Mouse (Mus musculus) liver, embryonic 11.5 days (tissue): Measurements from ENCODE around the gene Cnih2. TPM values are rescaled to one million over a fixed set of nuclear protein-coding genes. Genes with fewer than 3 reads are reported as not detected.

Source experiments
- ATAC-seq: fragments of 200-750 bp; cut with Nextera tagmentation; replicated peaks from 2 replicates; pipeline ENCODE4 v1.8.0; 2017; ENCODE audit warnings: moderate number of reproducible peaks, mild to moderate bottlenecking, moderate TSS enrichment, moderate library complexity; ENCODE audit not compliant: low FRiP score
- DNase-seq: peaks from one replicate; pipeline ENCODE4 v3.0.0-alpha.2; 2017; ENCODE audit warnings: low spot score
- H3K27ac ChIP-seq: fragments of 300-500 bp; sonication (generic); 2 replicates; pipeline ENCODE4 v1.5.1; 2014; ENCODE audit warnings: mild to moderate bottlenecking, low read depth, low read length, control low read depth
- H3K27me3 ChIP-seq: fragments of 300-500 bp; sonication (generic); replicated peaks from 2 replicates; pipeline ENCODE4 v1.6.1; 2014; ENCODE audit warnings: low read length, mixed read lengths; ENCODE audit not compliant: control insufficient read depth, insufficient read depth
- H3K36me3 ChIP-seq: fragments of 300-500 bp; sonication (generic); 2 replicates; pipeline ENCODE4 v1.6.1; 2014; ENCODE audit warnings: mild to moderate bottlenecking, low read length, moderate library complexity, mixed read lengths; ENCODE audit not compliant: control insufficient read depth, insufficient read depth
- H3K4me1 ChIP-seq: fragments of 300-500 bp; sonication (generic); replicated peaks from 2 replicates; pipeline ENCODE4 v1.6.1; 2014; ENCODE audit warnings: low read length, mixed read lengths; ENCODE audit not compliant: control insufficient read depth, insufficient read depth
- H3K4me2 ChIP-seq: fragments of 300-500 bp; sonication (generic); 2 replicates; pipeline ENCODE4 v1.6.1; 2014; ENCODE audit warnings: mild to moderate bottlenecking, control low read depth, moderate library complexity
- H3K4me3 ChIP-seq: fragments of 300-500 bp; sonication (generic); 2 replicates; pipeline ENCODE4 v1.5.1; 2014; ENCODE audit warnings: low read depth, low read length, control low read depth
- H3K9ac ChIP-seq: fragments of 300-500 bp; sonication (generic); 2 replicates; pipeline ENCODE4 v1.6.1; 2014; ENCODE audit warnings: low read depth, low read length, control low read depth
- H3K9me3 ChIP-seq: fragments of 300-500 bp; sonication (generic); 2 replicates; pipeline ENCODE4 v1.6.1; 2016; ENCODE audit warnings: low read length, inconsistent platforms, mixed read lengths; ENCODE audit not compliant: control insufficient read depth
- WGBS: fragments of 180-500 bp; shearing (Covaris S2); extraction: QIAGEN DNeasy Blood & Tissue Kit; methylation state at CpG from one replicate; pipeline ENCODE4 v1.1.7; 2014; 5-methylcytosine and 5-hydroxymethylcytosine counted together
- polyA plus RNA-seq: library from polyadenylated mRNA; unstranded; fragments of >200 nt; fragmentation: Nextera tagmentation; extraction: Ambion mirVana; gene quantifications from 2 replicates; pipeline ENCODE4 v1.2.1, GENCODE M21; 2014

Gene Cnih2
- polyA plus RNA-seq, 1 experiment from 2014 or later = 8.4 TPM

GRCm38 (mm10) chr19:5097521-5098362 is 579 bp downstream of the Cnih2 start:
- no peak for ATAC-seq
- Histone ChIP-seq H3K4me3 (peak overlapping the region; percentile 45), H3K36me3 (peaks cover 14% of the 10 kb centered on the region), H3K4me1 (peaks cover 38% of the 10 kb centered on the region), H3K4me2 (peak overlapping the region; percentile 90), H3K27me3 (peaks cover 2% of the 10 kb centered on the region; the same call in 1 of the 2 replicates), H3K9ac (peak overlapping the region; percentile 63), H3K27ac (no peak overlapping the region), H3K9me3 (no peaks in the 10 kb centered on the region)
- 8% methylated on average over 30 of the region's 31 CpGs for WGBS
- DNase-seq = no peak

- Histone ChIP-seq H3K4me1 (peaks cover 38% of the 10 kb centered on the region), H3K9ac (no peak overlapping the region), H3K27ac (no peak overlapping the region), H3K27me3 (peaks cover 2% of the 10 kb centered on the region; the same call in 1 of the 2 replicates), H3K9me3 (no peaks in the 10 kb centered on the region), H3K4me2 (0 out of 2 replicates have a peak overlapping the region, but pooled peaks have one; percentile 12), H3K4me3 (no peak overlapping the region), H3K36me3 (peaks cover 7% of the 10 kb centered on the region)
- ATAC-seq = no peak
- WGBS = 9% methylated on average over 9 of the region's 9 CpGs
- DNase-seq = no peak
Measured at GRCm38 (mm10) chr19:5095887-5096474, 2.3 kb downstream of the Cnih2 start.

DNA sequence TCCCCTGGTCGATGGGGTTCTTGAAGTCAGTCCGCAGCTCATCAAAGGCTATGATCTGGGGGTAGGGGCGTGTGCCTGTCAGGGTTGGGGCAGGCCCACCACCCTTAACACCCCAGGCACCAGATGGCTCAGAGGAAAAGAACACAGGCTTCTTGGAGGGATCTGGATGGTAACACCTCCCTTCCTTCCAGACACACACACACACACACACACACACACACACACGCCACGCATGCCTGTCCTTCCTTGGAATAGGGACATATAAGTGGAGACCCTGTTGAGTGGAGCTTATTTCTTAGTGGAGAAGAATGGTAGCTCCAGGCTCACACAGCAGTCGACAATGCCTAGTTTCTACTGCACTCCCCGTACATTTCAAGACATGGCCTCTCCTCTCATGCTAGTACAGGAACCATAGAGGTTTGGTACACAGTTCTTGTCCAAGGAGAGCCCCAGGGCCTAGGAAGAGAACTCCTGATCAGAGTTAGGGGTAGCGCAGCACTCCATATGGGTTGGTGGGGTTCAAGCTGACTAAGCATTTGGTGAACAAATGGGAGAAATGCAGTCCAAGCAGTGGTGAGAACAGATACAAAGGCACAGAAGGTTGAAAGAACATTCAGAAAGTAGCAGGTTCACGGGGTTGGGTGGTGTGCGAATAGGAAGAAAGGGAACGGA is 3.4 kb downstream of the Cnih2 start:
- no peak overlapping the region for H3K4me3 ChIP-seq
- no peak overlapping the region for H3K9ac ChIP-seq
- H3K4me1 ChIP-seq = peaks cover 38% of the 10 kb centered on the region
- peaks cover 2% of the 10 kb centered on the region; the same call in 1 of the 2 replicates for H3K27me3 ChIP-seq
- peaks cover 12% of the 10 kb centered on the region for H3K36me3 ChIP-seq
- no peak overlapping the region for H3K4me2 ChIP-seq
- ATAC-seq (no peak), DNase-seq (peak; percentile 33)
- WGBS = 47% methylated on average over 11 of the region's 11 CpGs
- H3K27ac ChIP-seq = no peak overlapping the region
- no peaks in the 10 kb centered on the region for H3K9me3 ChIP-seq

DNA sequence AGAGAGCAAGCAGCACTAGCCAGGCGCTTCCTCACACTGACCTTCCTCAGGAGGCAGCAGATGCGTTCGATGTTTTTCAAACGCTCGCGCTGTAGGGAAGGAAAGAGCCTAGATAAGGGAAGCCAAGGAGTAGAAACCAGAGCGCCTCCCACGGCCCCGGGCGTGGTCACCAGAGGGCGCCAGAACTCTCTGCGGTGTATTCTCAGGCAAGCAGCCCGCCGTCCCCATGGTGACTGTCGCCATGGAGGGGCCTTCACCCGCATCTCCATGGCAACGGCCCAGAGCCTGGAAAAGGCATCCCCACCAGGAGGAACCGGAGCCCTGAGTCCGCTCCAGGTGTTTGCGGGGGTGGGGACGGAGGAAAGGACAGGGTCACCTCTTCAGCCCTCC is 4.1 kb downstream of the Cnih2 start:
- H3K4me1 ChIP-seq = peaks cover 39% of the 10 kb centered on the region
- peaks cover 9% of the 10 kb centered on the region for H3K36me3 ChIP-seq
- 1% methylated on average over 21 of the region's 21 CpGs for WGBS
- no peak overlapping the region; the same call in 1 of the 2 replicates for H3K4me3 ChIP-seq
- H3K27me3 ChIP-seq = peaks cover 2% of the 10 kb centered on the region; the same call in 1 of the 2 replicates
- no peak overlapping the region for H3K4me2 ChIP-seq
- peak; percentile 73 for ATAC-seq
- DNase-seq = peak; percentile 92
- no peak overlapping the region for H3K27ac ChIP-seq
- no peak overlapping the region for H3K9ac ChIP-seq
- no peaks in the 10 kb centered on the region for H3K9me3 ChIP-seq

DNA sequence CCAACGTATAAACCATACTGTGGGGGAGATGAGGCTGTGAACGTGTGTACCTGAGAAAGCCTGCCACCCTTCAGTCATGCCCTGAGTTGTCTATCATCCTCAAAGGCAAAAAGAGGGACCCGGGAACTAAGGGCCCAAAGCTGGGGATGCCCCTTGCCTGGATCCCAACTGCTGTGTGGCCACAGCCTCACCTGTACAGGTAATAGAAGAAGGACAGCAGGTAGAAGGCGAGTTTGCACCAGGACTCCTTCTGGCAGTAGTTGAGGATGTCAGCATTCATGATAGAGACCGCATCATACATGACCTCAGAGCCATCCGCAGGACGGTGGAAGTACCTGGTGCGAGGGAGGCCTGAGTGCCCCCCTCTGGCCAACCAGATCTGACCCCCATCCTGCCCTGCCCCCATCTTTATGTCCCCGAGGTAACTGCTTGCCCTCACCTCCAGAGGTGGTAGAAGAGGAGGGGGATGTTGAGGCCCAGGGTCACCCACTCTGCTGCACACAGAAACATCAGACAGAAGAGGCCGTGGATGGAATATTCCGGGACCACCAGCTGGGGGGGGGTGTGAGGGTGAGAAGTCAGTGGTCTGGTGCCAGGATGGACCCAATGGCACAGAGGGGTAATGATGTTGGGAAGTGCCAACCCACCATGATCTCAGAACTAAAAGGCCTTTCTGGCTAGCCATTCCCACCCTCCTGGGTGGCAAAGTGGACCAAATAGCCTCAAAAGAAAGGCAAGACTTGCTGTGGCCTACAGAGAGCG is 4.7 kb downstream of the Cnih2 start:
- Histone ChIP-seq H3K9me3 (no peaks in the 10 kb centered on the region), H3K27me3 (peaks cover 2% of the 10 kb centered on the region; the same call in 1 of the 2 replicates), H3K27ac (no peak overlapping the region), H3K4me2 (no peak overlapping the region), H3K9ac (0 out of 2 replicates have a peak overlapping the region, but pooled peaks have one; percentile 8), H3K36me3 (peaks cover 9% of the 10 kb centered on the region), H3K4me1 (peaks cover 41% of the 10 kb centered on the region), H3K4me3 (no peak overlapping the region; the same call in 1 of the 2 replicates)
- DNase-seq (peak; percentile 30), ATAC-seq (no peak)
- 73% methylated on average over 12 of the region's 12 CpGs for WGBS

DNA sequence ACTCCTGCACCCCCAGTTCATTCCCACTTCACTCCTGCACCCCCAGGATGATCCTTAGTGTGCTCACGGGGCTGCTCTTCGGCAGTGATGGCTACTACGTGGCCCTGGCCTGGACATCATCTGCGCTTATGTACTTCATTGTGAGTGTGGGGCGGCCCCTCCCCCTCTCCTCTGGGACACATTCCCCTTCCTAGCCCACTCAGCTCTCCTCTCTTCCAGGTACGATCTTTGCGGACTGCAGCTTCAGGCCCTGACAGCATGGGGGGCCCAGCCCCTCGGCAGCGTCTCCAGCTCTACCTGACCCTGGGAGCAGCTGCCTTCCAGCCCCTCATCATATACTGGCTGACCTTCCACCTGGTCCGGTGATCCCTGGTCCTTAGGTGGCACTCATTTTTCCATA is 6.2 kb downstream of the Cnih2 start:
- H3K9ac ChIP-seq = no peak overlapping the region
- no peak overlapping the region for H3K4me2 ChIP-seq
- no peak overlapping the region for H3K27ac ChIP-seq
- no peak for DNase-seq
- H3K9me3 ChIP-seq = no peaks in the 10 kb centered on the region
- 89% methylated on average over 10 of the region's 10 CpGs for WGBS
- no peak overlapping the region for H3K4me3 ChIP-seq
- peaks cover 2% of the 10 kb centered on the region; the same call in 1 of the 2 replicates for H3K27me3 ChIP-seq
- peaks cover 9% of the 10 kb centered on the region for H3K36me3 ChIP-seq
- ATAC-seq = no peak
- H3K4me1 ChIP-seq = peaks cover 32% of the 10 kb centered on the region

GRCm38 (mm10) chr19:5089324-5089723 is 9.0 kb downstream of the Cnih2 start:
- Histone ChIP-seq H3K9ac (no peak overlapping the region; the same call in 1 of the 2 replicates), H3K4me3 (peak overlapping the region; percentile 79), H3K36me3 (peaks cover 9% of the 10 kb centered on the region), H3K27ac (no peak overlapping the region), H3K9me3 (no peaks in the 10 kb centered on the region), H3K27me3 (peaks cover 22% of the 10 kb centered on the region), H3K4me1 (peaks cover 20% of the 10 kb centered on the region), H3K4me2 (peak overlapping the region; percentile 88)
- no peak for ATAC-seq
- no peak for DNase-seq
- WGBS = 87% methylated on average over 4 of the region's 4 CpGs
